Mouse (Mus musculus): ENCODE measurements around the gene Ncbp1.

GRCm38 (mm10) chr4:46198064-46198463, 59.7 kb downstream of the Ncbp1 start:
- no peak for TF ChIP-seq CTCF (IDR thresholded peaks at IDR 0.05)
- TF ChIP-seq EP300 (IDR thresholded peaks at IDR 0.05) = no peak

All from lung, postnatal 0 days (tissue).